Mouse (Mus musculus): ENCODE measurements around the gene Hras. TPM values are rescaled to one million over a fixed set of nuclear protein-coding genes. Genes with fewer than 3 reads are reported as not detected.

The Hras gene
- polyA plus RNA-seq, 1 experiment, result 96.0 TPM

DNA sequence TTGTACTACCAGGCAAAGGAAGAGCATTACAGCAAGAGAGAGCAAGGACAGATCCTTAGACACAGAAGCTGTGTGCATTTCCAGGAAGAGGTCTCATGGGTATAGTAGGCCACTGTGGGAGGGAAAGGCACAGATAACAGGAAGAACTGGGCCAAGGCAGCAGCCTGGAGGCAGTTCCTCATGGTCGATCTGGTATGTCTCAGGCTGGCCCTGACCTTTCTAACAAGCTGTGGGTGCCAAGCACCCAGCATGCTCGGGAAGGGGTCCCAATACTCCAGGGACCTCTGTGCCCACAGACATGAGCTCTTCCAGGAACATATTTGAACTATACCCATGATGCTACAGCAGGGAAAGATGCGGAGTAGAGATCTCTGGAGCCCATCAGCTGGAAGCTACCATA lies 10.7 kb upstream of the Hras start:
- H3K4me1 ChIP-seq (ENCODE audit: control insufficient read depth, insufficient read depth, low read length), result no peaks in the 10 kb centered on the region
- 72% methylated on average over 3 of the region's 3 CpGs for WGBS
- H3K36me3 ChIP-seq (ENCODE audit: control insufficient read depth, insufficient read depth, low read length), result no peaks in the 10 kb centered on the region
- TF ChIP-seq POLR2A (IDR thresholded peaks at IDR 0.05; ENCODE audit: low read depth, low read length), result no peak
- TF ChIP-seq CTCF (conservative IDR thresholded peaks at IDR 0.05; ENCODE audit: insufficient read depth, insufficient read length, low read depth, low read length), result no peak
- H3K4me3 ChIP-seq (ENCODE audit: insufficient read depth, low read depth, low read length), result no peak overlapping the region
- no peak overlapping the region for H3K27ac ChIP-seq (ENCODE audit: insufficient read depth, low read depth, low read length)
- H3K27me3 ChIP-seq (replicated peaks; ENCODE audit: control insufficient read depth, insufficient read depth, low read length), result no peaks in the 10 kb centered on the region
- DNase-seq, result no peak

DNA sequence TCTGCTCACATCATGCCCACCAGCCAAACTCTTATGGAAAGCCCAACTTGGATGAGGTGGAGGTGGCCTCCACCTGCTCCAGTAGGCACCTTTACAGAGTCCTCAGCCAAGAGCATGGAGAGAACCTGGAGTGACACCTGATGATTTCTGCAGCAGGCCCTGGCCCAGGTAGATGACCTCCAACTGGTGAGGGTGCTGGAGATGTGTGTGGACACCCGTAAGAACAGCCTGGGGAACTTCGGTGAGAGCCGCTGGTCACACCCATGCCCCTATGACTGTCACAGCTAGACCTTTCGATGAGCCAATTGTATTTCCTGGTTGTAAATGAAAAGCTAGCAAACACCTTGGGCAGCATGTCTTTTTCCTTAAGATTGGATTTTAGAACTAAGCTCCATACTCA lies 4.3 kb upstream of the Hras start:
- Histone ChIP-seq H3K36me3 (ENCODE audit: control insufficient read depth, insufficient read depth, low read length) (no peaks in the 10 kb centered on the region), H3K4me3 (ENCODE audit: insufficient read depth, low read depth, low read length) (no peak overlapping the region), H3K27me3 (replicated peaks; ENCODE audit: control insufficient read depth, insufficient read depth, low read length) (no peaks in the 10 kb centered on the region), H3K4me1 (ENCODE audit: control insufficient read depth, insufficient read depth, low read length) (peaks cover 3% of the 10 kb centered on the region; the same call in 1 of the 2 replicates), H3K27ac (ENCODE audit: insufficient read depth, low read depth, low read length) (no peak overlapping the region)
- no peak for TF ChIP-seq POLR2A (IDR thresholded peaks at IDR 0.05; ENCODE audit: low read depth, low read length)
- TF ChIP-seq CTCF (conservative IDR thresholded peaks at IDR 0.05; ENCODE audit: insufficient read depth, insufficient read length, low read depth, low read length), result no peak
- WGBS, result 94% methylated on average over 4 of the region's 4 CpGs
- DNase-seq, result no peak

DNA sequence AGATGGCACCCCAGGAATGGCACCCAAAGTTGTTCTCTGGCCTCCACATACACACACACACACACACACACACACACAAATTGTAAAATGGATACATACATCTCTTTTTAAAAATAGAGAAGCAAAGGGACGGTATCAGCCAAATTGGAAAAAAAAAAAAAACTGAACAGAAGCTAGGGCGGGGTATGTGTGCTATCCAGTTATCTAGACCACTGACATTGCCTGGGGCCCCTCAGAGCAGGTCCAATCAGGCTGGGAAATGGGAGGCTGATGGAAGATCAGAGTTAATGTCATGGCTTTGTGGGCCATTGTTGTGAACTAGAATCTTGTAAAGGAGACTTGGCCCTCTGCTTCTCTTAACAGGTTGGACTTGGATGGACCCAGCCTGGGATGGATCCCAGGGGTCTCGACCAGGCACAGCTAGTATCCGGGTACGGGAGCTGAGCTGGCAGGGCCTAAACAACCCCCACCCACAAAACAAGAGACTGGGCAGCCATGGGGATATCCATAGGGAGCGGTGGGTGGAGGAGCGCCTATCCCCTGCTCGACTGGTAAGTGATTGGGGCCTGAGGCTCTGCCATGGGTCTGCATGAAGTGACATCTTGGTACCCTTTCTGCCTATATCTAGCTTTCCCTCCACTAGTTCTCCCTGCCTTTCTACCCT lies 2.9 kb upstream of the Hras start:
- H3K4me3 ChIP-seq (ENCODE audit: insufficient read depth, low read depth, low read length), result no peak overlapping the region
- peaks cover 8% of the 10 kb centered on the region; the same call in 1 of the 2 replicates for H3K4me1 ChIP-seq (ENCODE audit: control insufficient read depth, insufficient read depth, low read length)
- DNase-seq, result no peak
- 98% methylated on average over 8 of the region's 8 CpGs for WGBS
- peaks cover 2% of the 10 kb centered on the region; the same call in 1 of the 2 replicates for H3K36me3 ChIP-seq (ENCODE audit: control insufficient read depth, insufficient read depth, low read length)
- TF ChIP-seq CTCF (conservative IDR thresholded peaks at IDR 0.05; ENCODE audit: insufficient read depth, insufficient read length, low read depth, low read length), result no peak
- no peak for TF ChIP-seq POLR2A (IDR thresholded peaks at IDR 0.05; ENCODE audit: low read depth, low read length)
- no peaks in the 10 kb centered on the region for H3K27me3 ChIP-seq (replicated peaks; ENCODE audit: control insufficient read depth, insufficient read depth, low read length)
- no peak overlapping the region for H3K27ac ChIP-seq (ENCODE audit: insufficient read depth, low read depth, low read length)

DNA sequence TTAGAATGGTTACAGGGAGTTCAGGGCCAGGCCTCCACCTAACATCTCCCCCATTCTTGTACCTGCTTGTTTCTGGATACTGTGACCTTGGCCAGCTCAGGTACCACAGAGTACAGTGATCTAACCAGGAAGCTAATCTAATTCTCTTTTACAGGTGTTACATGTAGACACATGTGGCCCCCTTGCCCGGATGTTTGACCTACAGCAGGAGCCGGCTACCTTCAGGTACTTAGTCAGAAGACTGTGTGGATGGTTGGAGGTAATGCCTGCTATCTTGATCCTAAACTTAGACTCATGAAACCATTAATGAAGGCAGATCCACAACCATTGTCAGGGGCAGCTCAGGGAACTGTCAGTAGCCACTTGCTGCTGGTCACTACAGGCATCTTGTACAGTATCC lies 1.9 kb upstream of the Hras start:
- WGBS, result 93% methylated on average over 2 of the region's 2 CpGs
- Histone ChIP-seq H3K4me1 (ENCODE audit: control insufficient read depth, insufficient read depth, low read length) (peaks cover 8% of the 10 kb centered on the region; the same call in 1 of the 2 replicates), H3K27ac (ENCODE audit: insufficient read depth, low read depth, low read length) (no peak overlapping the region), H3K36me3 (ENCODE audit: control insufficient read depth, insufficient read depth, low read length) (peaks cover 2% of the 10 kb centered on the region; the same call in 1 of the 2 replicates), H3K4me3 (ENCODE audit: insufficient read depth, low read depth, low read length) (no peak overlapping the region), H3K27me3 (replicated peaks; ENCODE audit: control insufficient read depth, insufficient read depth, low read length) (no peaks in the 10 kb centered on the region)
- TF ChIP-seq POLR2A (IDR thresholded peaks at IDR 0.05; ENCODE audit: low read depth, low read length) (no peak), CTCF (conservative IDR thresholded peaks at IDR 0.05; ENCODE audit: insufficient read depth, insufficient read length, low read depth, low read length) (no peak)
- no peak for DNase-seq

DNA sequence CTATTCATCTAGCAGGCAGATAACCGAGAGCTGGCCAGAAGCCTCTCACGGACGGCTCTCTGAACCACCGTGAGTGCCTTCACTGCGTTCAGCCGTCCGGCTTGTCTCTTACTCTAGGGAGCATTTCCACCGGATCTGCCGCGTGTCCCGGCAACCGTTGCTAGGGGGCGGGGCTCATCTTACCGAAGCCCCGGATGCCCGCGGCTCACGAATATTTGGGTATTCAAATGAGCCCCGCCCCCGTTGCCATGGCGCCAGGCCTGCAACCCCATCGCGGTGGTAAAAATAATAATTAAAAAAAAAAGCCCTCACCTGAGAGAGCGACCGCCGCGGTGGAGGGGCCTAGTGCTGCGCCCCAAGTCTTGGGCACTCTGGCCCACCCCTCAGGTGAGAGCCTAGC lies 1.0 kb upstream of the Hras start:
- DNase-seq, result peak; percentile 95
- TF ChIP-seq CTCF (conservative IDR thresholded peaks at IDR 0.05; ENCODE audit: insufficient read depth, insufficient read length, low read depth, low read length) (no peak), POLR2A (IDR thresholded peaks at IDR 0.05; ENCODE audit: low read depth, low read length) (no peak)
- peak overlapping the region; percentile 88 for H3K27ac ChIP-seq (ENCODE audit: insufficient read depth, low read depth, low read length)

DNA sequence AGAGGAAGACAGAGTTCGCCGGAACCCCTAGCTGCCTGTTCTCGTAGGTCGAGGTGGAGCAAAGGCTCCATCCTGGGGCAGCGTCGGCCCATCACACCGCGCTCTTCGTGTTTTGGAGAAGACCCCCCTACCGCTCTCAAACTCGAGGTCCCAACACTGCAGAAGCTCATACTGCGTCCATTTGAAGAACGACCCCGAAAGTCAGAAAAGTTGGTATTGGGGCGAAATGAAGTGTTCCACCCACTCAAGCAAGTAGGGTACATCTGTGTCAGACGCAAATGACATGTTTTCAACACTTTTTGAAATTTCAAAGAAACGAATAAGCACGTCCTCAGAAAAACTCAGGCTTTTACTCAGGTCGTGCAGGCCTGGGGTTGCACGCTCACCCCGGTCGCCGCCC lies 604 bp upstream of the Hras start:
- TF ChIP-seq CTCF (conservative IDR thresholded peaks at IDR 0.05; ENCODE audit: insufficient read depth, insufficient read length, low read depth, low read length) (no peak), POLR2A (IDR thresholded peaks at IDR 0.05; ENCODE audit: low read depth, low read length) (no peak)
- DNase-seq, result no peak
- Histone ChIP-seq H3K36me3 (ENCODE audit: control insufficient read depth, insufficient read depth, low read length) (peaks cover 2% of the 10 kb centered on the region; the same call in 1 of the 2 replicates), H3K27ac (ENCODE audit: insufficient read depth, low read depth, low read length) (peak overlapping the region; percentile 88), H3K4me1 (ENCODE audit: control insufficient read depth, insufficient read depth, low read length) (peaks cover 8% of the 10 kb centered on the region; the same call in 1 of the 2 replicates), H3K27me3 (replicated peaks; ENCODE audit: control insufficient read depth, insufficient read depth, low read length) (no peaks in the 10 kb centered on the region), H3K4me3 (ENCODE audit: insufficient read depth, low read depth, low read length) (peak overlapping the region; percentile 93)
- under 1% methylated on average over 23 of the region's 23 CpGs for WGBS

More for the DNA sequence above, 1.0 kb upstream of the Hras start:
- no peaks in the 10 kb centered on the region for H3K27me3 ChIP-seq (replicated peaks; ENCODE audit: control insufficient read depth, insufficient read depth, low read length)
- whole genome bisulfite sequencing, result 1% methylated on average over 28 of the region's 28 CpGs
- H3K36me3 ChIP-seq (ENCODE audit: control insufficient read depth, insufficient read depth, low read length), result peaks cover 2% of the 10 kb centered on the region; the same call in 1 of the 2 replicates
- H3K4me1 ChIP-seq (ENCODE audit: control insufficient read depth, insufficient read depth, low read length), result peaks cover 8% of the 10 kb centered on the region; the same call in 1 of the 2 replicates
- H3K4me3 ChIP-seq (ENCODE audit: insufficient read depth, low read depth, low read length), result peak overlapping the region; percentile 93

DNA sequence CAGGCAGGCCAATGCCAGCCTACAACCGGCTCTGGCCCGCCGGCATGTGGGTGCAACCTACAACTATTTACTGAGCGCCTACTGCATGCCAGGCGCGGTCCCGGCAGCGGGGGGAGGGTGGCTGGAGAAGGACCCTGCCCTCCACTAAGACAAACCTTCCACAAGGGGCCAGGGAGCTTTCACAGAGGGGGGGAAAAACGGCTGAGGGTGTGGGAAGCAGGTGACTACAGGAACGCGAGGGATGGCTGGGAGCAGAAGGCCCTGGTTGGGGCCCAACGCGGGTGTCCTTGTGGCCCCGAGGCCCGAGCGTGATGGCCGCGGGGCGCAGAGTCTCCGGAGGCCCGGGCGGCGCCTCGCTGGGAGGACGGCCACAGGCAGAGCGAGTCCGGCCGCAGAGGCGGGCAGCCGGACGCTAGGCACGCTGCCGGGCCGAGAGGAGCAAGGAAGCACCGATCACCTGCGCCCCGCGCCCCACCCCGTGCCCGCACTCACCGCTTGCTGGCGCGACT lies 403 bp downstream of the Hras start:
- H3K27ac ChIP-seq (ENCODE audit: insufficient read depth, low read depth, low read length), result peak overlapping the region; percentile 33
- WGBS, result under 1% methylated on average over 43 of the region's 43 CpGs
- H3K4me3 ChIP-seq (ENCODE audit: insufficient read depth, low read depth, low read length), result peak overlapping the region; percentile 77
- peaks cover 8% of the 10 kb centered on the region; the same call in 1 of the 2 replicates for H3K4me1 ChIP-seq (ENCODE audit: control insufficient read depth, insufficient read depth, low read length)
- peak; percentile 56 for DNase-seq
- no peak for TF ChIP-seq POLR2A (IDR thresholded peaks at IDR 0.05; ENCODE audit: low read depth, low read length)
- peaks cover 2% of the 10 kb centered on the region; the same call in 1 of the 2 replicates for H3K36me3 ChIP-seq (ENCODE audit: control insufficient read depth, insufficient read depth, low read length)
- no peaks in the 10 kb centered on the region for H3K27me3 ChIP-seq (replicated peaks; ENCODE audit: control insufficient read depth, insufficient read depth, low read length)
